Mouse (Mus musculus): ENCODE results near the gene Dicer1.

Gene Dicer1

DNA sequence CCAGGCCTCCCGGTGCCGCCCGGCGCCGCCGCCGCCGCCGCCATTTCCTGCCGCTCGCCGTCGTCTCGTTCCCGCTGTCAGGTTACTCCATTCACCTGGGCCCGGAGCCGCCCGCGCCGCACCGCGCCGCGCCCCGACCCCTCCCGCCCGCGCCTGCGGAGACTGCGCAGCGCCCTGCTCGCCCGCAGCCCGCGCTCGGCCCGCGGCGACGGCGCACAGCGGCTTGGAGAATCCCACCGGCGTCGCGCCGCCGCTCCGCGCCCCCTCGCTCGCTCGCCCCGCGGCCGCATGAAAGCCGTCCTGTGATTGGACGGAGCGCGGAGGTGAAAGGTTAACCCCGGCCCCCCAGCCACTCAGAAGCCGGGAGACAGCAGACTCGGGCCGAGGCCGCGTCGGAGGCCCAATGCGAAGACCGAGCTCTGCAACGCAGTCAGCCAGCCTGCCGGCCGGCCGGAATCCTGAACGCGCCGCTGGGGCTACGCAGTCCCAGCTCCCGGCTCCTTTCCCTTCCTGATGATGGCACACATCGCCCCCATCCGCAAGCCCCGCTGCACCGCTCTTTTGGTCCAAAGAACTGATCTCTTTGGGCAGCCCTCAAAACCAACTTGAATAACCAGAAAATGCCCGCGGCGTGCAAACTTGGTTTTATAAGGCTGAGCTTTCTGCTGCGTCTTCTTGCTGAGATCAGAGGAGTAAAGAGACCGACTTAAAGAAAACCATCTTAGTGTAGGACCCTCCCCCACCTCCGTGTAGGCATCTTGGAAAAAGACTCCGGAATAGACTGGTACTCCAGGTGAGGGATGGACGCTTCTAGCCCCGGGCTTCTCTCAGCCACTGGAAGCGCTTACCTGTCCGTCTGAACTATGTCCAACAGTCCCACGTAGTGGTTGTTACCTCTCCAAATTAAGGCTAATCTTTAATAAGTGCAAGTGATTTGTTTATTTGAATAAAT, at the start of gene Dicer1:
Gene Dicer1 (minus strand): TSS at position 139 of the 952 bp plus-strand sequence.
- peak; percentile 95 for DNase-seq (ENCODE audit: low spot score)

DNA sequence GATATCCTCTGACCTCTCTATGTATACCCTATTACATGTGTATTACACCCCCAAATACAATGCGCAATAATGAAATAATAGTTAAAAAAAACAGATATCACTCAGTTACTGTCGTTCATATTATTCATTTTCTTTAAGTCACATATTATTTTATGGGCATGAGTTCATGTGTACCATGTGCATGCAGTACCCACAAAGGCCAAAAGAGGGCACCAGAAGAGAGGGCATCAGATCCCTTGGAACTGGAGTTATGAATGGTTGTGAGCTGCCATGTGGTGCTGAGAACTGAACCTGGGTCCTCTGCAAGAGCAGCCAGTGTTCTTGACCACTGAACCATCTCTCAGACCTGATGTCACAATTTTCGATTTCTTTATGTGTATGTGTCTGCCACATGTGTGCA, 47.6 kb upstream of the Dicer1 start:
- no peak for DNase-seq (ENCODE audit: low spot score)

- DNase-seq (ENCODE audit: low spot score) = no peak
These were observed 46.2 kb upstream of the Dicer1 start for GRCm38 (mm10) chr12:104797905-104798304.

DNA sequence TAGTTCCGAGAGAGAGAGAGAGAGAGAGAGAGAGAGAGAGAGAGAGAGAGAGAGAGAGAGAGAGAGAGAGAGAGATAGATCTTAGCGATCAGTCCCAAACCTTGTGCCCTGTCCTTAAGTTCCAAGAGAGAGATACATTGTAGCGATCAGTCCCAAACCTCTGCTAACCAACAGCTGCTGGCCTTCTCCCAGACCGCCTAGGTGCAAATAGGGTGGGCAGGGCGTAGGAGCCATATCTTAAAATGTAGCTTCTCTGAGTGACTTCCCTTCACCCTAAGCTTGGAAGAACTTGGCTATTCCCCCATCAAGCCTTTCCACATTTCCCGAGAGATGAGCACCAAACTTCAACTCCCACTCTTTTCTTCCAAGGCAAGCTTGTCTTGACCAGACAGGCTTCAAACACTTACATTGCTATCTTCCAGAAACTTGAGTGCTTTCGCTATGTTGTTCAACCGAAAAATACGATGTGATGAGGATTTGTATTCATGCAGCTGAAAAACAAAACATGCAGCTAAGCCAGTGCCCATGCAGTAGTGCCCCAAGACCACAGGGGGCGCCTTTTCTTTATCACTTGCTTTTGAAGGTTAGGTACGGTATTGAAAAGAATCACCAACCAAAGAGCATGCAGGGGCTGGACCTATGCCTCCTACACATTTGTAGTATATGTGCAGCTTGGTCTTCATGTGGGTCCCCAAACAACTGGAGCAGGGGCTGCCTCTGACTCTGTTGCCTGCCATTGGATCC, 45.1 kb upstream of the Dicer1 start:
- DNase-seq (ENCODE audit: low spot score) = no peak

DNA sequence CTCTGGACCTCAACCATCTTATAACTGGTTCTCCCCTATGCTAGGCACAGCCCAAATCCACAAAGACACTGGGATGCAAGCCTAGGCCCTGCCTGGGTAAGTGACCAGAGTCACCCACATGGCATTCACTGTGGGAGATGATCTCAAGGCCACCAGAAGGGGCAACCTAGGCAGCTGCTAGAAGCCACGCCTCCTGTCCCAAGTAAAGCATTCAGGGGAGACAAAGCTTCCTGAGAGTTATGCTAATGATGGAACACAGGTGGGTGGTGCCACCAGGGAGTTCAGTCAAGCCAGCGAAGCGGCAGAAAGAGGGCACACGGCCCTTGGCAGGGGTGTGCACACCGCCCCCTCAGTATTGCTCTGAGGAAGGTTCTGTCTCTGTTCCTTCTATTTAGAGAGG, 43.2 kb upstream of the Dicer1 start:
- DNase-seq (ENCODE audit: low spot score) = no peak

DNA sequence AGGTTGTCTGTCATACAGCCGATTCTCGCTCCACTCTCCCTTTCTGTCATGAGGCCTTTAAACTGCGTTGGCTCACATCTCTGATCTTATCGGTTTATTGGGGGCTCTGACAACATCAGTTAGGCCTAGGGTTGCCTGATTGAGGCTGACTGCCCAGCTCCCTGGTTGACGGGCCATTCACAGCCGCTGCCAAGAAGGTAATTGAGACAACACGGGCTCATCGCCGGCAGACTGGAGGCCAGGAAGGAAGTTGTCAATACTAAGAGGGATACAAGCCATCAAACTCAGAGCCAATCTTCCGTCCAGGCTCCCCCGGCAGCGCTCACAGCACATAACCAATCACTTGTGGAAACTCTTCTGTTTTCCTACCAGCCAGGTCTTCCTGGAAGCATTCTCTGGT, 41.7 kb upstream of the Dicer1 start:
- DNase-seq (ENCODE audit: low spot score) = no peak

DNA sequence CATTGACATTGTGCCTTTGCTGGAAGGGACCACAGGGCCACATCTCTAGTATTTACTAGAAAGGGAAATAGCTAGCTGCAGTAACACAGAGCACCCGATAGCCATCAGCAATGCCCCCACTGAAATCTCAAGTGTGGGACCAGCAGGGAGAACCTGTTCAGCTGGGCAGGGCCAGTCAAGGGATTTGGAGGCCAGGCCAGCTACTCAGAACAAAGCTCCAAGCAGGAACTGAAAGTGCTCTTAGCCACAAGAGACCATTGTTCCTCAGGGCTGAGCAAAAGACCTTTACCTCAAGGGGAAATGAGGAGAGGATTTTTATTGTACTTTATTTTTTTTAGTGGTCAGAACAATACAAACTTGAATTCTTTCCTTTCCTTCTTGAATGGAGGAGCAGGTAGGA, 25.9 kb upstream of the Dicer1 start:
- no peak for DNase-seq (ENCODE audit: low spot score)

DNA sequence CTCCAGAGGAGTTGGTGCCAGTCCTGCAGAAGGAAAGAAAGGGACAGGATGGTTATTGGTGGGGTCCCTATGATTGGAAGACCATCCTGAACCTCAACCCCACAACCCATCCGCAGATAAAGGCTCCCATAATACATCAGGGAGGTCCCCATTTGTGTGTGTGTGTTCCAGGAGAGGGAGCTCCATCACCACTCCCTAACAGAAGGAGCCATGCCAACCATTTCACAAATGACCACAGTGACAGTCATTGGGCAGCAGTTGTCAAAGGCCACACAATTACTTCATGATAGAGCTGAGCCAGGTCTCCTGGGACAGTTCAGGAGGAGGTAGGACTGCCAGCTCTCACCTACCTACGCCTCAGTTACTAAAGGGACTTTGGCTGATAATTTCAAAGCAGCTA, 20.2 kb upstream of the Dicer1 start:
- DNase-seq (ENCODE audit: low spot score) = no peak

- DNase-seq (ENCODE audit: low spot score) = no peak
These were observed 17.5 kb upstream of the Dicer1 start for GRCm38 (mm10) chr12:104769201-104769785.

GRCm38 (mm10) chr12:104767183-104767582, 15.4 kb upstream of the Dicer1 start:
- DNase-seq (ENCODE audit: low spot score) = no peak

GRCm38 (mm10) chr12:104765761-104766160, 14.0 kb upstream of the Dicer1 start:
- no peak for DNase-seq (ENCODE audit: low spot score)

DNA sequence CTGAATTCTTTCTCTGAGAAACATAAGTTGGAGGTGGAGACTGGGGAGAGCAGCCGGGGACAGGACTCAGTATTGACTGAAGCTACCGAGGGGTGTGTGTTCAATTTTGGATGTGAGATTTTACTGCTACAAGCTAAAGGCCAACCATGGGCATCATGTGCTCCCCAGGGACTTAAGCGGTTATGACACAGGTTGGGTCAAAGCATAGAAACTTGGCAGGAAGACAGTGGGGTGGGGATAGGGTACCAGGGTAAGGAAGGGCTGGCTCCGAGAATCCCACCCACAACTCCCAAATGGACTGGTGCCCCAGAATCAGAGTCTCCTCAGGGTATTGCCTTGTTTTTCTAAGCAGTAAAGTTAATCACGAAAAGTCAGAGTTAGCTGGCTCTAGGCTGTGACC, 13.4 kb upstream of the Dicer1 start:
- DNase-seq (ENCODE audit: low spot score) = no peak

DNA sequence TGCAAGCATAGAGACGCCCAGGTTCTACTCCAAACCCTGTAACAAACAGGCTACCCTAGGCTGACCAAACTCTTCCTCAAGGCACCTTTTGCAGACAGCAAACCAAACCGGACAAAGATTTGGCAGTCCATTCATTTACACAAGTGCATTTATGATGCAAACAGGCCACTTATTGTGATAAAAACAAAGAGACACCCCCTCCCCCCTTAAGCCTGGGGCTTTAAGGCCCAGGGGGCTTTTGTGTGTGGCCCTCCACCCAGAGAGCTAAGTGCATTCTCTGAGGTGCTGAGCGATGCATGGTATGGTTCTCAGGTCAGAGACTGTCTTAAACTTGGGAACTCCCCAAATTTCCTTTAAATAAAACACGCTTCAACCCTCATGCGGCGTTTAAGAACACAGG, 12.2 kb upstream of the Dicer1 start:
- no peak for DNase-seq (ENCODE audit: low spot score)

- no peak for DNase-seq (ENCODE audit: low spot score)
These were observed 9.7 kb upstream of the Dicer1 start for GRCm38 (mm10) chr12:104761411-104761810.

GRCm38 (mm10) chr12:104758066-104758465, 6.3 kb upstream of the Dicer1 start:
- DNase-seq (ENCODE audit: low spot score) = no peak

DNA sequence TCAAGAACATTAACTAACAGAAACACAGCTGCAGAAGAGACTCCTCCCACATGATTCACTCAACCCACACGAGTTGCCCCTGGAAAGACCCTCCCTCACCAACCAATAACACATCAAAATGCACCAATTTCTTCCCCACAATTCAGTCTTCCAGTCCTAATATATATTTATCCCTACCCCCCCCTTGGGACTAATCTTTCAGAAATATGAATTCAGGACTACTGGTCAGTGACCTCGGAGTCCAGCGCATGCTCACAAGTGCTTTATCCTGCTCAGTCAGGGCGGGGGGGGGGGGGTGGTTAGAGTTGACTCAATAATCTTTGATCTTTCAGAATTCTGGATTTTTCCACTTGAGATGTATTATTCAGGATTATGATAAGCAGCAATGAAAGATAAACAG, 1.9 kb upstream of the Dicer1 start:
- no peak for DNase-seq (ENCODE audit: low spot score)

DNA sequence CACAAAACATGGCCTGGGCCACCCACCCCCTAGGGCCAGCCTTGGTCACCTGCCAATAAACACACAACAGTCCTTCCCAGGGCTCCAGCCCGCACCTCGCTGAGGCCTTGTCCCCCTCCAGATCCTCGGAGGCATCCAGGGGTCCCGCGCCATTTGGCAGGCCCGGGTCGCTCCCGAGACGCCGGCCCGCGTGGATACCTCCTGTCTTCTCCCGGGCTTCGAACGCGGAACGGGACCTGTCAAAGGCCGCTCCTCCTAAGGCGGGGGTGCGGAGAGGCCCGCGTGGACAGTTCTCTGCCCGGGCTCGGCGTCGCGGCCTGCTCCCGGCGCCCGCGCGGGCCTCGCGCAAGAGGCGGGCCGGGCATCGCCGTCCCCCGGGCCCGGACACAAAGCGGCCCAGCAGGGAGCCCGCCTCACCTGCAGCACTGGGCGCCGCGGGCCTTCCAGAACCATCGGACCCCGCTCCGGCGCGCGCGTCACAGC, 380 bp downstream of the Dicer1 start:
- DNase-seq (ENCODE audit: low spot score) = peak; percentile 42

DNA sequence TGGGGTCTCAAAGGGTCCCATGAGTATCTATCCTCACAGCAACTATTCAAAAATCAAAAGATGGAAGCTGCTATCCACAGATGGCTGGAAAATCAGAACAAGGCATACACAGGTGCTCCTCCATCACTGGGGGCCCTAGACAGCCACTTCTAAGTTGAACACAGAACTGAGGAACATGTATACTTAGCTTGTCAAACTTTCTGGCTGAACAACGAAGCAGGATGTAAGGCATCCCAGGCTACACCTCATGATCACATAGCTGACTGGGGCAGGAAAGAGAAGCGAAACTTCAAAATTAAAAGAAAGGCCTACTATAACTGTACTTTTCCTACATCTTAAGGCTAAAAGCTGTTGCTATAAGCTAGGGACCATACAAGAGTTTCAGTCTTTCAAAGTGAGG, 2.8 kb downstream of the Dicer1 start:
- no peak for DNase-seq (ENCODE audit: low spot score)

DNA sequence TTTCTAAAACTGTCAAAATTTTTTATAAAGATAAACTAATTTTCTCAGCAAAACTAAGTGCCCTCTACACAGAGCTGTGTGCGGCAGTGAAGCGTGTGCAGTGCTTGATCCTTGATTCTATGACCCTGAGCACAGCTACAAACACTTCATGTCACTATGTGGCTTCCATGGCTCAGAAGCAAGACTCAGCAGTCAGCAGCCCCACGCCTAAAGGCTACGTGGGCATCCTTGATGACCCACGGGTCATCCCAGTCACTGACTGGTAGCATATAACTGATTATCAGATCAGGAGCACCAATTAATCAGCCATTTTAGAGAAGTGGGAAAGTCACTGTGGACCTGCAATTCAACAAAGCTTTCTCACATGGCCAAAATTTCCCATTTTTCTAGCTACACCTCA, 4.5 kb downstream of the Dicer1 start:
- no peak for DNase-seq (ENCODE audit: low spot score)

GRCm38 (mm10) chr12:104746601-104747000, 5.2 kb downstream of the Dicer1 start:
- no peak for DNase-seq (ENCODE audit: low spot score)

GRCm38 (mm10) chr12:104743687-104744086, 8.1 kb downstream of the Dicer1 start:
- DNase-seq (ENCODE audit: low spot score) = peak; percentile 46

DNA sequence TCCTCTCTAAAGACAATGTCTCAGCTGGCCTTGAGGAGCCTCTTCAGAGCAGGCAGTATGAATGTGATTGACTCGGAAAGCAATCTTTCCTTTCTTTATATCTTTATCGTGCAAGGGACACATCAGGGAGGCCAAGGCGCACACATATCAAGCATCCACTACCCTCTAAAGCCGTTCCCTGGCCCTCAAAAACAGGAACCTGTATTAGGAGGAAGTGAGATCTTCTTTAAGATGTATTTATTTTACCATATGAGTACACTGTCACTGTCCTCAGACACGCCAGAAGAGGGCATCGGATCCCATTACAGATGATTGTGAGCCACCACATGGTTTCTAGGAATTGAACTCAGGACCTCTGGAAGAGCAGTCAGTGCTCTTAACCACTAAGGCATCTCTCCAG, 9.5 kb downstream of the Dicer1 start:
- no peak for DNase-seq (ENCODE audit: low spot score)

Data from embryo, embryonic 10 days (tissue).